Mouse (Mus musculus): ENCODE data around the gene Agbl1. TPM values are rescaled to one million over a fixed set of nuclear protein-coding genes. Genes with fewer than 3 reads are reported as not detected.

The Agbl1 gene
- not detected in 2 replicates for total RNA-seq (2014; fragmentation: Nextera tagmentation)
- 0.17 TPM in 1 of 2 replicates, not detected in the other for total RNA-seq (2017)
- polyA plus RNA-seq (2012) = not detected in 2 replicates

DNA sequence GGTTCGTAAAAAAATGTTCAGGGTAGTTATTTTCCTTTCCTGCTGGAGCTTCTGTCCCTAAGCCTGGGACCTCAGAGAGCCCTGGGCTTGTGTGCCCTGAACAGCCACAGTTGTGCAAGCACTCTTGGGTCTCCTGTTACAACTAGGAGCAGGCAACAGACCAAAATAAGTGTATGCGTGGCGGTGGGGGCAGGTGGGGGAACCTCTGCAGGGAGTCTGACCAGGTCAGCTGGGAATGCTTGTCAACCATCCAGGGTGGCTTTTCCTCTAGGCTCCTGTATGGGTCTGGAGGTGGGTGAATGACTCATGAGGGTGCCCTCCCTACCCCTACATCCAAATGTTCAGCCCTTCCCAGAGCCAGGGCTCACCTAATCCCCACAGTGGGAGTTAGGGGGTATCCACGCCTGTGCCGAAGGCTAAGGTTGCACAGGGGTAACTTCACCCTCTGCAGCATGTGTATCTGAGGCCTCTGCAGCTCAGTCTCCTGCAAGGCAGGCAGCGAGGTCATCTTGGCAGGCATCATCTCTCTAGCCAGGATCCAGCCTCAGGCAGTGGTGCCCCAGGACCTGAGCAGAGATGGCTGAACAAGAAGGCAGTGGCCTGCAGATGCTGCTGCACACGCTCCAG, at the start of gene Agbl1:
Gene Agbl1, plus strand, starts transcription at position 577 of the 627 bp plus-strand sequence.
- Histone ChIP-seq H3K27me3 (ENCODE audit: insufficient read depth, low read length) (no peaks in the 10 kb centered on the region), H3K9me3 (replicated peaks) (peaks cover 4% of the 10 kb centered on the region), H3K4me3 (ENCODE audit: low read depth, low read length) (no peak within 1 kb of the TSS), H3K36me3 (replicated peaks) (no peaks in the 10 kb centered on the region), H3K4me1 (ENCODE audit: insufficient read depth, low read depth, low read length) (no peaks in the 10 kb centered on the region)
- no peak for DNase-seq (ENCODE audit: low spot score)
- no peak for TF ChIP-seq TAL1 (conservative IDR thresholded peaks at IDR 0.05; ENCODE audit: low read depth, low read length)
- no peak for TF ChIP-seq GATA2 (IDR thresholded peaks at IDR 0.05; ENCODE audit: borderline replicate concordance, low read depth, low read length)
- no peak for TF ChIP-seq CTCF (IDR thresholded peaks at IDR 0.05; ENCODE audit: low read depth, low read length)
- TF ChIP-seq GATA1 (IDR thresholded peaks at IDR 0.05; ENCODE audit: borderline replicate concordance, low read length) = no peak
- TF ChIP-seq POLR2AphosphoS5 (IDR thresholded peaks at IDR 0.05; ENCODE audit: insufficient replicate concordance, low read depth, low read length) = no peak
- no peak for ATAC-seq (ENCODE audit: extremely low read depth, insufficient number of reproducible peaks, low FRiP score, poor library complexity, severe bottlenecking)

DNA sequence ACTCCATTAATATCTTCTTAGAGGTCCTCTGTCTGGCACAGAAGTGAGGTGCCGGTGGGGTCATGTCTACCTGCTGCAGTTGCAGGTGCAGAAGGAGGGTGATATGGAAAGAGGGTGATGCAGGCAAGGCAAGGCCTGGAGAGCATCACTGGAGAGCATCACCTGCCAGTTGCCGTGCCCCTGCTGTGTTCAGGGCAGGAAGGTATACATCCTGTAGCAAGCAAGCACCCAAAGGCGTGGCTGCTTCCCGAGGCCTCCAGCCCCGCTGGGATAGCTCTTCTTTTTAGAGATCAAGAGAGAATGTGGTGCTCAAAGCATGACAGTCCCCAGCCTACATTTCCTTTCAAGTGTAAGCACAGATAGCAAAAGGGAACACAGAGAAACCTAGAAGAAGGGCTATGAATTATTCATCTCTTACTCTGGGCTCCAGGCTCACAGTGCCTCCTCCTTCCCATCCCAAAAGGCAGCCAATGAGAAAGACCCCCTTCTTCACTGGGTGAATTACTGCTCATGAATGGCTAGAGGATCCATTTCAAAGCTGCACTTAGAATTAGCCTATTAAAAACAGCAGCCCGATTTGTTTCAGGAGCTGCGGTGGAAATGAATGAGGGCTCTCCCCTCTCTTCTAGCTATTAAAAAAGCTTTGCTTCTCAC, 44.6 kb upstream of the Agbl1 start:
- no peak for DNase-seq (ENCODE audit: low spot score)
- Histone ChIP-seq H3K4me1 (ENCODE audit: insufficient read depth, low read depth, low read length) (no peaks in the 10 kb centered on the region), H3K9me3 (replicated peaks) (no peaks in the 10 kb centered on the region), H3K4me3 (ENCODE audit: low read depth, low read length) (no peak overlapping the region), H3K27me3 (ENCODE audit: insufficient read depth, low read length) (no peaks in the 10 kb centered on the region), H3K36me3 (replicated peaks) (no peaks in the 10 kb centered on the region)
- ATAC-seq (ENCODE audit: extremely low read depth, insufficient number of reproducible peaks, low FRiP score, poor library complexity, severe bottlenecking) = no peak
- no peak for TF ChIP-seq CTCF (IDR thresholded peaks at IDR 0.05; ENCODE audit: low read depth, low read length)
- TF ChIP-seq GATA2 (IDR thresholded peaks at IDR 0.05; ENCODE audit: borderline replicate concordance, low read depth, low read length) = no peak
- no peak for TF ChIP-seq TAL1 (conservative IDR thresholded peaks at IDR 0.05; ENCODE audit: low read depth, low read length)
- no peak for TF ChIP-seq POLR2AphosphoS5 (IDR thresholded peaks at IDR 0.05; ENCODE audit: insufficient replicate concordance, low read depth, low read length)

DNA sequence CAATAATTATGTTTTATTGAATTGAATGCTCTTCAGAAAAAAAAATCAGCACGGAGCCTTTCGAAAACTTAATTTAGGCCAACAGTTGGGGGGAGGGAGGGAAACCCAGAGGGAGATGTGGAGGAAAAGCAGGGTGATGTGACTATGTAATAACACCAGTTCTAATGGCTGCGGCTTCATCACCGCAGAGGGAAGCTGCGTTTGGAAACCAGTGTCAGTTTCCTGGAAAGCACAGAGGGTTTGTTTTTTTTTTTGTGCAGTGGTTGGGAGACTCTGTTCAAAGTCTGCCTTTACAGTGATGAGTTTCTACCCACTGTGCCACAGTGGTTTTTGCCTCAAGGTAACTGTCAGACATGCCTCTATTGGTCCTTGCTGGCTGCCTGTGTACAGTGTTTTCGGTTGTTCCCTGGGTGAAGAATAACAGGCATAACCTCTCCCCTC, 44.0 kb upstream of the Agbl1 start:
- ATAC-seq (ENCODE audit: extremely low read depth, insufficient number of reproducible peaks, low FRiP score, poor library complexity, severe bottlenecking) = no peak
- no peak for DNase-seq (ENCODE audit: low spot score)
- no peaks in the 10 kb centered on the region for H3K9me3 ChIP-seq (replicated peaks)
- no peak overlapping the region for H3K4me3 ChIP-seq (ENCODE audit: low read depth, low read length)
- H3K36me3 ChIP-seq (replicated peaks) = no peaks in the 10 kb centered on the region
- TF ChIP-seq GATA2 (IDR thresholded peaks at IDR 0.05; ENCODE audit: borderline replicate concordance, low read depth, low read length) (no peak), GATA1 (IDR thresholded peaks at IDR 0.05; ENCODE audit: borderline replicate concordance, low read length) (no peak), TAL1 (conservative IDR thresholded peaks at IDR 0.05; ENCODE audit: low read depth, low read length) (no peak), POLR2AphosphoS5 (IDR thresholded peaks at IDR 0.05; ENCODE audit: insufficient replicate concordance, low read depth, low read length) (no peak), CTCF (IDR thresholded peaks at IDR 0.05; ENCODE audit: low read depth, low read length) (no peak)
- no peaks in the 10 kb centered on the region for H3K4me1 ChIP-seq (ENCODE audit: insufficient read depth, low read depth, low read length)
- H3K27me3 ChIP-seq (ENCODE audit: insufficient read depth, low read length) = no peaks in the 10 kb centered on the region

DNA sequence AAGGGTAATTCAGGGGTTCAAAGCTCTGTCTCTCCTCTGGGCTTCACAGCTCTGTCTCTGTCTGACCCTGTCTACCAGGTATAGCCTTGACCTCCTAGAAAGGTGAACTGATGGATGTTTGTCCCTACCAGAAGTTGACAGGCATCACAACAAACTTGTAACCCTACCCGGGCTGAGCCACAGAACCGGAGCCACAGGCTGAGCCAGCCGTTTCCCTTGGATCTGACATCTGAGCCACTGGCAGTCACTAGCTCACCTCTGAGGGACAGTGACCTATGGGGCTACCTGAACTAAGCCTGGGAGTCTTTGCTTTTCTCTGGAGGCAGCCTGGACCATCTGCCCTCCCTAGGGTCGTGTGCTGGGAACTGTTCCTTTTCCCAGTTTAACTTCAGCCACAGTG, 11.1 kb upstream of the Agbl1 start:
- Histone ChIP-seq H3K36me3 (replicated peaks) (no peaks in the 10 kb centered on the region), H3K4me1 (ENCODE audit: insufficient read depth, low read depth, low read length) (no peaks in the 10 kb centered on the region), H3K4me3 (ENCODE audit: low read depth, low read length) (no peak overlapping the region), H3K9me3 (replicated peaks) (peaks cover 5% of the 10 kb centered on the region), H3K27me3 (ENCODE audit: insufficient read depth, low read length) (no peaks in the 10 kb centered on the region)
- no peak for ATAC-seq (ENCODE audit: extremely low read depth, insufficient number of reproducible peaks, low FRiP score, poor library complexity, severe bottlenecking)
- TF ChIP-seq GATA2 (IDR thresholded peaks at IDR 0.05; ENCODE audit: borderline replicate concordance, low read depth, low read length) (no peak), CTCF (IDR thresholded peaks at IDR 0.05; ENCODE audit: low read depth, low read length) (no peak), GATA1 (IDR thresholded peaks at IDR 0.05; ENCODE audit: borderline replicate concordance, low read length) (no peak)
- DNase-seq (ENCODE audit: low spot score) = no peak

DNA sequence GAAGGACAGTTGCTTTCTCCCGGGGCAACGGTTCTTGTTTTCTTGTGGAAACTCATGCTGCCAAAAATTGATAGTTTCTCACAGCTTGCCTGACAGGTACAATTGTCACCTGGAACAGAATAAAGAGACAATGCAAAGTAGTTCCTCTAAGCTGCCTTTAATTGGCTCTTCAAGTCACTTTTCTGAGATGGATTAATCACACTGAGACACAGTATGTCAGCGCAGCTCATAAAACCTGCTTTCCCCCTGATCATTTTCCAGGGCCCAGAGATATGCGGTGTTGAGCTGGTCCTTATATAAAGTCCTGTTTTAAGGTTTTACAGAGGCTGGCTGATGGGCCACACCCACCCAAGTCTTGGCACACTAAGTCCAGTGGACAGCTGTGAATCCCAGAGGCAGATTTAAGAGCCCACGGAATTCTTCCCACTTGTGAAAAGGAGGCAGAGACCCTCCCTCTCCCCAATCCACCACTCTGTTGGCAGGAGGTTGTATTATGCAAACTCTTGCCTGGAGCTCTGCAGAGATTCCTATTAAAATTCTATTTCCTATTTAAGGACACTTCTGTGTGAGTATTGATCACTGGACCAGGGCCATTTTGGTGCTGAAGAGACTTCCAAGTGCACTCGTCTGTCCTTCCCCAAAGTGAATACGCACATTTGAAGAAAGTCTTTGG, 9.8 kb upstream of the Agbl1 start:
- DNase-seq (ENCODE audit: low spot score) (no peak), ATAC-seq (ENCODE audit: extremely low read depth, insufficient number of reproducible peaks, low FRiP score, poor library complexity, severe bottlenecking) (no peak)
- no peak for TF ChIP-seq TAL1 (conservative IDR thresholded peaks at IDR 0.05; ENCODE audit: low read depth, low read length)
- no peak for TF ChIP-seq GATA2 (IDR thresholded peaks at IDR 0.05; ENCODE audit: borderline replicate concordance, low read depth, low read length)
- no peak for TF ChIP-seq GATA1 (IDR thresholded peaks at IDR 0.05; ENCODE audit: borderline replicate concordance, low read length)
- TF ChIP-seq CTCF (IDR thresholded peaks at IDR 0.05; ENCODE audit: low read depth, low read length) = no peak
- no peak for TF ChIP-seq POLR2AphosphoS5 (IDR thresholded peaks at IDR 0.05; ENCODE audit: insufficient replicate concordance, low read depth, low read length)
- H3K27me3 ChIP-seq (ENCODE audit: insufficient read depth, low read length) = no peaks in the 10 kb centered on the region
- no peaks in the 10 kb centered on the region for H3K36me3 ChIP-seq (replicated peaks)
- H3K9me3 ChIP-seq (replicated peaks) = peaks cover 5% of the 10 kb centered on the region
- no peaks in the 10 kb centered on the region for H3K4me1 ChIP-seq (ENCODE audit: insufficient read depth, low read depth, low read length)
- H3K4me3 ChIP-seq (ENCODE audit: low read depth, low read length) = no peak overlapping the region

DNA sequence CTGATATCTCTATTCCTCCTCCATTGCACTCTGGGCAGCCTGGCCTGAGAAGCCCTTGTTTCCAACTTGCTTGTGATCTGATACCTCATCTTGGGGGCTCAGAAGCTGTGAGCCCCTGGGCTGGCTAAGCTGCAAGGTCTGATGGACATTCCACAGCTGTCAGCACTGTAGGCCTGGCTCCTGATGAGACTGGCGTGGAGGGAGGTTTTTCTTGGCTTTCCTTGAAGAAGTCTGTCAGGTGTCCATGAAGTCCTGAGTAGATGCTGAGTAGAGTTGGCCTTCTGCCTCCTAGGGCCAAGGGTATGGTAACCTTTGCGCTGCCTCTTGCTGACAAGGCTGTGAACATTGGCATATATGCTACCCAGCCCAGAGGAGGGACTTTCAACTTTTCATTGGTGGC, 7.0 kb upstream of the Agbl1 start:
- Histone ChIP-seq H3K4me1 (ENCODE audit: insufficient read depth, low read depth, low read length) (no peaks in the 10 kb centered on the region), H3K36me3 (replicated peaks) (no peaks in the 10 kb centered on the region), H3K27me3 (ENCODE audit: insufficient read depth, low read length) (no peaks in the 10 kb centered on the region), H3K4me3 (ENCODE audit: low read depth, low read length) (no peak overlapping the region), H3K9me3 (replicated peaks) (peaks cover 5% of the 10 kb centered on the region)
- DNase-seq (ENCODE audit: low spot score) (no peak), ATAC-seq (ENCODE audit: extremely low read depth, insufficient number of reproducible peaks, low FRiP score, poor library complexity, severe bottlenecking) (no peak)
- TF ChIP-seq GATA2 (IDR thresholded peaks at IDR 0.05; ENCODE audit: borderline replicate concordance, low read depth, low read length) = no peak
- TF ChIP-seq CTCF (IDR thresholded peaks at IDR 0.05; ENCODE audit: low read depth, low read length) = no peak

All from G1E (cell line).